Mouse (Mus musculus): ENCODE results near the gene Lpcat2.

Gene Lpcat2

GRCm38 (mm10) chr8:92916082-92916481, 60.9 kb downstream of the Lpcat2 start:
- no peak for DNase-seq

GRCm38 (mm10) chr8:92921768-92922167, 66.6 kb downstream of the Lpcat2 start:
- no peak for DNase-seq

- no peak for DNase-seq
These were observed 73.8 kb downstream of the Lpcat2 start for GRCm38 (mm10) chr8:92928986-92929385.

GRCm38 (mm10) chr8:92938056-92938455, 82.9 kb downstream of the Lpcat2 start:
- DNase-seq, result no peak

- DNase-seq, result no peak
These were observed 93.9 kb downstream of the Lpcat2 start for GRCm38 (mm10) chr8:92949071-92949470.

GRCm38 (mm10) chr8:92950639-92951371, 95.7 kb downstream of the Lpcat2 start:
- DNase-seq, result no peak

GRCm38 (mm10) chr8:92954044-92954443, 98.9 kb downstream of the Lpcat2 start:
- no peak for DNase-seq

- DNase-seq, result no peak
These were observed 104.6 kb downstream of the Lpcat2 start, which contains the start of gene Slc6a2 for GRCm38 (mm10) chr8:92959779-92960178. Slc6a2 (plus strand) TSS chr8:92960079.

- DNase-seq, result no peak
These were observed 105.3 kb downstream of the Lpcat2 start for GRCm38 (mm10) chr8:92960451-92960911.

- DNase-seq, result no peak
These were observed 105.9 kb downstream of the Lpcat2 start for GRCm38 (mm10) chr8:92961088-92961487.

- DNase-seq, result no peak
These were observed 109.4 kb downstream of the Lpcat2 start for GRCm38 (mm10) chr8:92964556-92964955.

Data from right cerebral cortex, postnatal 25 days (tissue).